Mouse (Mus musculus): ENCODE data around the gene Txlna.

- TF ChIP-seq POLR2A (IDR thresholded peaks at IDR 0.05; ENCODE audit: control insufficient read depth, extremely low read depth, insufficient read depth, low read length, poor library complexity) (peak; percentile 83), CTCF (IDR thresholded peaks at IDR 0.05; ENCODE audit: borderline replicate concordance, control insufficient read depth, extremely low read depth, insufficient read depth, low read length, poor library complexity) (peak; percentile 48; the same call in 1 of the 2 replicates)
Measured at GRCm38 (mm10) chr4:129624281-129625028, 16.4 kb downstream of the Txlna start.
